Mouse (Mus musculus) cerebellum, adult 18-20 months (tissue): ENCODE measurements around the gene Mmd2.
A peak's percentile ranks its signal among the peaks of the same experiment; 100 is the strongest.

Experiments
- DNase-seq, 2 experiments: peaks; one replicate each; pipeline ENCODE4 v3.0.0; 2021

Mmd2 gene

DNA sequence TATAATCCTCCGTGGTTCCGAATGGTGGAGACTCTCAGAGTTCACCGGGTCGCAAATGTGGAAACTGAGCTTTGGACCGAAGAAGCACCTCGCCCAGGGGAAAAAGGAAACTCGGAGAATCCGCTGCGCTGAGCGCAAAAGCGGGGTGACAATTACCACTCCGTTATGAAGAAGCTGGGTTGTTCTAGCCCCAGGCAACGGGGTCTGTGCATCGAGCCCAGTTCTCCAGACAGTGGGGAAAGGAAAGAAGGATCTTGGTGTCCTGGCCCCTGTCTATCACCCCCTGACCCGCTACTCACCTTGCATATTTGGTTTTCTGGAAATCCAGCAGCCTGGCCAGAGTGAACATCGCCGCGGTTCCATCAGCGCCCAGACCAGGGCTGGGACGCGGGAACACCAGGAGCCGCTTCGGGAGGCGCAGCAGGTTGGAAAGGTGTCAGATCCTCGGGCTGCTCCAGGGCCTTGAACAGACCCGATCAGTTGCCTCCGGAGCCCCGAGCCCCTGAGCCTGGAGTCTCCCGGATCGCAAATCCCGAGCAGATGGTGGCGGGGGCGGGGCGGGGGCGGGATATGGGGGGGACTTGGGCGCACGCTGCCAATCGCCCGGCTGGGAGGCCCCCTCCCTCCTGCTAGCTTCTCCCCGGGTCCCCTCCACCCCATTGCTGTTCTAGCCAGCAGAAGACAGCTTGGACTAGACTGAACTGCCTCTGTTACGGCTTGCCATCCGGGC is at the start of gene Mmd2:
Gene Mmd2, minus strand, starts transcription at position 542 of the 730 bp plus-strand sequence.
- DNase-seq, result peak; percentile 53 to 63

- DNase-seq, result no peak
Measured at GRCm38 (mm10) chr5:142652266-142652665, 43.7 kb upstream of the Mmd2 start.

GRCm38 (mm10) chr5:142650794-142651497 is 42.3 kb upstream of the Mmd2 start:
- no peak for DNase-seq

- no peak for DNase-seq
Measured at GRCm38 (mm10) chr5:142650390-142650789, 41.8 kb upstream of the Mmd2 start.

GRCm38 (mm10) chr5:142649460-142650050 is 41.0 kb upstream of the Mmd2 start:
- no peak for DNase-seq

- no peak for DNase-seq
Measured at GRCm38 (mm10) chr5:142648162-142648561, 39.6 kb upstream of the Mmd2 start.

DNA sequence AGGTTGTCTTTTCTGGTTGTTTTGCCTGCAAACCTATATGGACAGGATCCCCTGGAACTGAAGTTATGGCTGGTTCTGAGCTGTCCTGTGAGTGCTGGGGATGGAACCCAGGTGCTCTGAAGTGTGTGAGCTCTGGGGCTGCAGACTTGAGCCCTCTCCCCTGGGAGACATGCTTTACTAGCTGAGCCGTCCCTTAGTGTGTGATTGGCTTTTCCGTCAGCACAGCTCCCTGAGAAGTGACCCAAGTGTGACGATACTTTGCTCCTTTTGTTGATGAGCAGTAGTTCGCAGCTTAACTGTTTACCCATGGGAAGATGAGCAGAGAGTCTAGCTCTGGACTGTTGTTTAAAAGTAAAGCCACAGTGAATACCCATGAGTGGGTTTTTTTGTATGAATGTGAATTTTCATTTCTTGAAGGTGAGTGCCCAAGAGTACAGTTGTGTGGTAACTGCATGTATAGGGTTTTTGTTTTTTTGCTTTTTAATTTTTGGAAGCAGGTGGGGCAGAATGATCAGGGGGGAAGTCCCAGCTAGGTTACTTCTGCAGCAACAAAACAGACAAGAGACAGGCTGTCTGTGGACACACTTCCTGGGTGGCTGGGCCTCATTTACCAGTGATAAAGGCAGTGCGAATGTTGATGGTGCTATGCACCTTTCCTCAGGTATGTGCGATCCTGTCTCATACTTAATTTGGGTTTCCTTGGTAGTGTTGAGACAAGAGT is 32.9 kb upstream of the Mmd2 start:
- DNase-seq, result no peak

DNA sequence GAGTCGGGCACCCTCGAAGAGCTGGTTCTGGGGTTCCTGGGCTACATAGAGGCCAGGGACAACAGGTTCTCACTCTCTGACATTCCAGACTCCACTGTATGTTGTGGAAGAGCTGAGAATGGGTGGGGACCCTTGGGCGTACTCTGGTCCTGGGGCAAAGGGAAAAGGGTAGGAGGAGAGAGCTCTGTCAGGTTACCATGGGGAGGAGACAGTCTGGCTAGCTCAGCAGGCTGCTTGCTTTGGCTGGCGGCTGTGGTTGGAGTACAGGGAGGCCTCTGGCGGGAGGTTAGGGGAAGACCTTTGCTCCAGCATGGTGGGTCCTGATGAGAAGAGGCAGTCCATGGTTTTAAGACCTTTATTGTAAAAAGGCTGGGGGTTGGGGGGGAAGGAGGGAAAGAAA is 31.5 kb upstream of the Mmd2 start:
- no peak for DNase-seq

DNA sequence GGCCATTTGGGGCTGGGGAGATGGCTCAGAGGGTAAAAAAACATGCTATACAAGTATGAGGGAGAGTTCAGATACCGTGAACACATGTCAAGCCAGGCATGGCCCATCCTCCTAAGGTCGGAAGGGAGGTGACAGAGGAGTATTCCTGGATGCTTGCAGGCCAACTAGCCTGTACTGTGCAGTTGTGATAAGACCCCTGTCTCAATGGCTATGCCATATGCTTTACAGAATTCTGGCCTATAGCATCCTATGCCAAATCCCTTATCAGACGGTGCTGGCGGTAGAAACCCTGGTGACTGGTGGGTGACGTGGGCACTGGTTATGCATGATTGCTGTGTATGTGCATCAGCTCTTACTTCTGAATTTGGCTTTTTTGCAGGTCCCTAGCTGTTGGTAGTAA is 29.2 kb upstream of the Mmd2 start:
- DNase-seq, result no peak

DNA sequence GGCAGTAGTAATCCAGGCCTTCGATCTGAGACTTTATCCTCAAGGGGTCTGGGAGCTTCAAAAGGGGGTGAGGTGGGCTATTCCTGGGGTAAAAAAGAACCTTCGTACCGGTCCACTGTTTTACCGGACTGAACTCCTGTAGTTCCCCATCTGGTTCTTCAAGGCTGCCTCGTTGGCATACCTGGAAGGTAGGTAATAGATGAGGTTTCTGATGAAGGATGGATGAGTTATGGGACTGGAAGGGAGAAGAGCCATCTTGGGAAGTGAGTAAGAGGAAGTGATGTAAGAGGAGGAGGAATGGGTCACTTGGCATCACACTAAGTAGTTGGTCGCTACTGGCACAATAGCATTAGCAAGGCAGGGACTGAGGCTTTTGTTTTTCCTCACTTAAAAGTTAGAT is 21.6 kb upstream of the Mmd2 start:
- no peak for DNase-seq

DNA sequence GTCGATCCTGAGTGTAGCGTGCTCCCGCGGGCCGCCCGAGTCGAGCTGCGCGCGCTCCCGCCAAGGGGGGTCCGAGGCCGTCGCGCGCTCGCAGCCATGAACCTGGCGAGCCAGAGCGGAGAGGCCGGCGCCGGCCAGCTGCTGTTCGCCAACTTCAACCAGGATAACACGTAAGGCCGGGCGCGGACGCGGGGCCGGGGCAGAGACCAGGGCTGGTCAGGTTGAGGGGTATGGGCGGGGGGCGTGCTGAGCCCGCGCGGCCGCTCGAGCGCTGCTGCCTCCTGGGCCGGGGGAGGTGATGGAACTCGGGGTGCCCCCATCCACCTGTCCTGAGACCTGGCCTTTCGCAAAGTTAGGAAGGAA is 21.0 kb upstream of the Mmd2 start:
- no peak for DNase-seq

- DNase-seq, result peak; percentile 97 to 99
Measured at GRCm38 (mm10) chr5:142628726-142629662, 20.4 kb upstream of the Mmd2 start.

DNA sequence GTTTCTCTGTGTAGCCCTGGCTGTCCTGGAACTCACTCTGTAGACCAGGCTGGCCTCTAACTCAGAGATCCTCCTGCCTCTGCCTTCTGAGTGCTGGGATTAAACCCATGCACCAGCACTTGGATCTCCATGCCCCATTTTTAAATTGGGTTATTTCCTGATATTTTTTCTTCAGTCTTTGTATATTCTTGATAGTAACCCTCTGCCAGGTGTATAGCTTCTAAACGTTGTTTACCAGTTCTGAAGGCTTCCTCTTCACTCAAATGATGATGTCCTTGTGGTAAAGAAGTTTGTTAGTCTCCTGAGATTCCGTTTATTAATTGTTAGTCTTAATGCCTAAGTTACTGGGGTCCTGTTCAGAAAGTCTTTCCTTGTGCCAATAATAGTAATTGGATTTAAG is 18.8 kb upstream of the Mmd2 start, which contains the start of gene Wipi2:
Gene Wipi2, plus strand, starts transcription at position 301 of the 400 bp plus-strand sequence.
- no peak for DNase-seq

GRCm38 (mm10) chr5:142623080-142623479 is 14.5 kb upstream of the Mmd2 start:
- no peak for DNase-seq

- no peak for DNase-seq
Measured at GRCm38 (mm10) chr5:142622134-142622533, 13.5 kb upstream of the Mmd2 start.

DNA sequence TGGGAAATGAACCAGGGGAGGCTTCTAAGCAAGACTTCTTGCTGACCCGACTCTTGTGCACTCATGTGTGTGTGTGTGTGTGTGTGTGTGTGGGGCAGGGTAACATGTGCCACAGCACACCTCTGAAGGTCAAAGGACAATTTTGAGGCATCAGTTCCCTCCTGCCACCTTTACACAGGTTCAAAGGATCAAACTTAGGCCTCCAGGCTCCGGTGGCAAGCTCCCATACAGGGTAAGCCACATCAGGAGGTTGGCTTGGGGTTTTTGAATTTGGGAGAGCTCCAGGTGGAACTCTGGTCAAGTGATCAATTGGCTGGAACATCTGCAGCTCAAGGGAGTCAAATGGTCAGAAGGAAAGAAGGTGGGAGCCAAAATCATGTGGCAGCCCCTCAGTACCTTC is 12.8 kb upstream of the Mmd2 start:
- DNase-seq, result no peak

DNA sequence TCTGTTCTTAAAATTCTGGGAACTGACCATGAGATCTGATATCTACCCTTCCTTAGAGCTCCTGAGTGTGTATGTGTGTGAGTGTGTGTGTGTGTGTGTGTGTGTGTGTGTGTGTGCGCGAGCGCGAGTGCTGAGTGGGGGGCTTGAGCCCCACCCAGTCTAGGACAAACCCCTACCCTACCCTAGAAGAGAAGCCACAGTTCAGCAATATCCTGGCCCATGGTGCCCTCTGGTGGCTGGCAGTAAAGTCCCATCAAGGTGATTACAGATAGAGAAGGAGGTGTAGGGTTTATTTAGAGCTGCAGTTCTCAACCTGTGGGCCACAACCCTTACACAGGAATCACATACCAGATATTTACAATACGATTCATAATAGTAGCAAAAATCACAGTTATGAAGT is 11.3 kb upstream of the Mmd2 start:
- DNase-seq, result peak; percentile 70 to 75

GRCm38 (mm10) chr5:142616326-142616725 is 7.7 kb upstream of the Mmd2 start:
- DNase-seq, result no peak

GRCm38 (mm10) chr5:142615638-142616037 is 7.0 kb upstream of the Mmd2 start:
- DNase-seq, result no peak

GRCm38 (mm10) chr5:142614513-142614912 is 5.9 kb upstream of the Mmd2 start:
- no peak for DNase-seq

GRCm38 (mm10) chr5:142610362-142610761 is 1.8 kb upstream of the Mmd2 start:
- no peak for DNase-seq

GRCm38 (mm10) chr5:142608989-142609325 is 357 bp upstream of the Mmd2 start:
- no peak for DNase-seq
